Mouse (Mus musculus): ENCODE results near the gene Snw1. TPM values are rescaled to one million over a fixed set of nuclear protein-coding genes. Genes with fewer than 3 reads are reported as not detected.

Snw1 gene
- total and polyA plus RNA-seq, 2 experiments: 4.3 to 34.8 TPM

- peak; percentile 36 for DNase-seq (ENCODE audit: extremely low read depth, low read depth, low spot score)
- H3K36me3 ChIP-seq (ENCODE audit: control insufficient read depth, insufficient read depth, low read length): peaks cover 31% of the 10 kb centered on the region
- H3K27me3 ChIP-seq (ENCODE audit: control insufficient read depth, insufficient read depth, low read length): no peaks in the 10 kb centered on the region
- peak overlapping the region; percentile 14; the same call in 1 of the 2 replicates for H3K9ac ChIP-seq (ENCODE audit: low read depth, low read length)
- no peak overlapping the region for H3K27ac ChIP-seq (replicated peaks; ENCODE audit: insufficient read depth, low read depth, low read length)
- H3K4me1 ChIP-seq (ENCODE audit: control insufficient read depth, insufficient read depth, low read length): peaks cover 10% of the 10 kb centered on the region
- 2% methylated on average over 16 of the region's 16 CpGs for WGBS
- peak overlapping the region; percentile 97 for H3K4me3 ChIP-seq (ENCODE audit: insufficient read depth, low read depth, low read length)
- TF ChIP-seq CTCF (IDR thresholded peaks at IDR 0.05; ENCODE audit: low read depth, low read length) (no peak), POLR2A (IDR thresholded peaks at IDR 0.05; ENCODE audit: extremely low read depth, insufficient read depth, low read length) (no peak)
- H3K79me2 ChIP-seq (ENCODE audit: control insufficient read depth, insufficient read depth, low read length): peaks cover 4% of the 10 kb centered on the region; the same call in 1 of the 2 replicates
Measured at GRCm38 (mm10) chr12:87444211-87444610, 27.9 kb downstream of the Snw1 start.

GRCm38 (mm10) chr12:87443700-87444122 lies 28.4 kb downstream of the Snw1 start, which contains the start of the genes Slirp and Alkbh1:
Gene Slirp, plus strand, starts transcription at chr12:87443896.
Gene Alkbh1, minus strand, starts transcription at chr12:87444017.
- peaks cover 10% of the 10 kb centered on the region for H3K4me1 ChIP-seq (ENCODE audit: control insufficient read depth, insufficient read depth, low read length)
- H3K79me2 ChIP-seq (ENCODE audit: control insufficient read depth, insufficient read depth, low read length): peaks cover 4% of the 10 kb centered on the region; the same call in 1 of the 2 replicates
- H3K36me3 ChIP-seq (ENCODE audit: control insufficient read depth, insufficient read depth, low read length): peaks cover 28% of the 10 kb centered on the region
- no peak for TF ChIP-seq CTCF (IDR thresholded peaks at IDR 0.05; ENCODE audit: low read depth, low read length)
- TF ChIP-seq POLR2A (IDR thresholded peaks at IDR 0.05; ENCODE audit: extremely low read depth, insufficient read depth, low read length): peak; percentile 60; the same call in 1 of the 2 replicates
- no peaks in the 10 kb centered on the region for H3K27me3 ChIP-seq (ENCODE audit: control insufficient read depth, insufficient read depth, low read length)
- peak within 1 kb of the TSS; percentile 91 for H3K9ac ChIP-seq (ENCODE audit: low read depth, low read length)
- under 1% methylated on average over 28 of the region's 28 CpGs for WGBS
- peak within 1 kb of the TSS; percentile 80 for H3K27ac ChIP-seq (replicated peaks; ENCODE audit: insufficient read depth, low read depth, low read length)
- H3K4me3 ChIP-seq (ENCODE audit: insufficient read depth, low read depth, low read length): peak within 1 kb of the TSS; percentile 97
- DNase-seq (ENCODE audit: extremely low read depth, low read depth, low spot score): peak; percentile 83

GRCm38 (mm10) chr12:87443115-87443699 lies 28.9 kb downstream of the Snw1 start:
- whole genome bisulfite sequencing: under 1% methylated on average over 33 of the region's 33 CpGs
- Histone ChIP-seq H3K27ac (replicated peaks; ENCODE audit: insufficient read depth, low read depth, low read length) (peak overlapping the region; percentile 80), H3K27me3 (ENCODE audit: control insufficient read depth, insufficient read depth, low read length) (no peaks in the 10 kb centered on the region), H3K9ac (ENCODE audit: low read depth, low read length) (peak overlapping the region; percentile 91), H3K4me3 (ENCODE audit: insufficient read depth, low read depth, low read length) (peak overlapping the region; percentile 97), H3K36me3 (ENCODE audit: control insufficient read depth, insufficient read depth, low read length) (peaks cover 26% of the 10 kb centered on the region), H3K79me2 (ENCODE audit: control insufficient read depth, insufficient read depth, low read length) (peaks cover 4% of the 10 kb centered on the region; the same call in 1 of the 2 replicates), H3K4me1 (ENCODE audit: control insufficient read depth, insufficient read depth, low read length) (peaks cover 10% of the 10 kb centered on the region)
- TF ChIP-seq CTCF (IDR thresholded peaks at IDR 0.05; ENCODE audit: low read depth, low read length): no peak
- no peak for TF ChIP-seq POLR2A (IDR thresholded peaks at IDR 0.05; ENCODE audit: extremely low read depth, insufficient read depth, low read length)
- DNase-seq (ENCODE audit: extremely low read depth, low read depth, low spot score): peak; percentile 18

GRCm38 (mm10) chr12:87442177-87443114 lies 29.6 kb downstream of the Snw1 start:
- H3K4me1 ChIP-seq (ENCODE audit: control insufficient read depth, insufficient read depth, low read length): peaks cover 10% of the 10 kb centered on the region
- H3K27ac ChIP-seq (replicated peaks; ENCODE audit: insufficient read depth, low read depth, low read length): no peak overlapping the region
- H3K36me3 ChIP-seq (ENCODE audit: control insufficient read depth, insufficient read depth, low read length): peaks cover 32% of the 10 kb centered on the region
- peak overlapping the region; percentile 59; the same call in 1 of the 2 replicates for H3K9ac ChIP-seq (ENCODE audit: low read depth, low read length)
- DNase-seq (ENCODE audit: extremely low read depth, low read depth, low spot score): peak; percentile 60
- H3K79me2 ChIP-seq (ENCODE audit: control insufficient read depth, insufficient read depth, low read length): peaks cover 4% of the 10 kb centered on the region; the same call in 1 of the 2 replicates
- 6% methylated on average over 12 of the region's 12 CpGs for WGBS
- H3K27me3 ChIP-seq (ENCODE audit: control insufficient read depth, insufficient read depth, low read length): no peaks in the 10 kb centered on the region
- H3K4me3 ChIP-seq (ENCODE audit: insufficient read depth, low read depth, low read length): peak overlapping the region; percentile 97
- no peak for TF ChIP-seq CTCF (IDR thresholded peaks at IDR 0.05; ENCODE audit: low read depth, low read length)

- no peak overlapping the region for H3K4me3 ChIP-seq (ENCODE audit: insufficient read depth, low read depth, low read length)
- H3K36me3 ChIP-seq (ENCODE audit: control insufficient read depth, insufficient read depth, low read length): peaks cover 81% of the 10 kb centered on the region
- H3K27ac ChIP-seq (replicated peaks; ENCODE audit: insufficient read depth, low read depth, low read length): no peak overlapping the region
- no peak for DNase-seq (ENCODE audit: extremely low read depth, low read depth, low spot score)
- WGBS: 86% methylated on average over 8 of the region's 8 CpGs
- no peaks in the 10 kb centered on the region for H3K79me2 ChIP-seq (ENCODE audit: control insufficient read depth, insufficient read depth, low read length)
- no peak for TF ChIP-seq CTCF (IDR thresholded peaks at IDR 0.05; ENCODE audit: low read depth, low read length)
- no peak for TF ChIP-seq POLR2A (IDR thresholded peaks at IDR 0.05; ENCODE audit: extremely low read depth, insufficient read depth, low read length)
- no peaks in the 10 kb centered on the region for H3K27me3 ChIP-seq (ENCODE audit: control insufficient read depth, insufficient read depth, low read length)
- H3K4me1 ChIP-seq (ENCODE audit: control insufficient read depth, insufficient read depth, low read length): no peaks in the 10 kb centered on the region
- no peak overlapping the region for H3K9ac ChIP-seq (ENCODE audit: low read depth, low read length)
Measured at GRCm38 (mm10) chr12:87428885-87429284, 43.2 kb downstream of the Snw1 start.

All from liver, adult 2 months (tissue).